Mouse (Mus musculus): ENCODE measurements around the gene Mettl8. TPM values are rescaled to one million over a fixed set of nuclear protein-coding genes. Genes with fewer than 3 reads are reported as not detected.

Mettl8 gene
- polyA plus RNA-seq, 1 experiment from 2014 or later: 17.9 TPM

- WGBS: 88% methylated on average over 8 of the region's 8 CpGs
- Histone ChIP-seq H3K9me3 (no peaks in the 10 kb centered on the region), H3K27me3 (no peaks in the 10 kb centered on the region), H3K27ac (no peak overlapping the region), H3K36me3 (no peaks in the 10 kb centered on the region), H3K4me1 (no peaks in the 10 kb centered on the region), H3K4me2 (replicated peaks) (no peak overlapping the region), H3K9ac (no peak overlapping the region), H3K4me3 (no peak overlapping the region)
- ATAC-seq (ENCODE audit: insufficient number of reproducible peaks, insufficient read depth, low FRiP score, low TSS enrichment): no peak
These were observed 110.7 kb downstream of the Mettl8 start for GRCm38 (mm10) chr2:70944511-70945305.

DNA sequence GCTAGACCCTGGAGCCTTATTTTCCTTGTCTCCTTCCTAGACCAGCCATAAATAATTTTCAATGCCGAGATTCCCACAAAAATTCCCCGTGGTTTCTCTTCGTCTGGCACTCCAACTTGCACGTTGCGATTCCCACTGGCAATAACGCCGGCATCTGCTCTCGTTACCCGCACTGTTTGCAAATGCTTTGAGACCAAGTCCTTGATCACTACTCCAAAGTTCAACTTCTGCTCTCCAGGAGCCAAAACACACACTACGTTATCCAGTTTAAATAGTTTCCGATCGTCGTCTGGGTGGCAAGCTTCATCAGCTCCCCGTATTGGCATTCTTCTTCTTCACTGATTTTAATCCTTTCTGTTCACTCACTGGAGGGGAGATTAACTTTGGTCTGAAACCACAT, 114.6 kb downstream of the Mettl8 start:
- Histone ChIP-seq H3K27ac (no peak overlapping the region), H3K4me3 (no peak overlapping the region), H3K9ac (no peak overlapping the region), H3K4me2 (replicated peaks) (no peak overlapping the region), H3K9me3 (no peaks in the 10 kb centered on the region), H3K27me3 (no peaks in the 10 kb centered on the region), H3K36me3 (no peaks in the 10 kb centered on the region), H3K4me1 (no peaks in the 10 kb centered on the region)
- 86% methylated on average over 14 of the region's 14 CpGs for WGBS
- no peak for ATAC-seq (ENCODE audit: insufficient number of reproducible peaks, insufficient read depth, low FRiP score, low TSS enrichment)

DNA sequence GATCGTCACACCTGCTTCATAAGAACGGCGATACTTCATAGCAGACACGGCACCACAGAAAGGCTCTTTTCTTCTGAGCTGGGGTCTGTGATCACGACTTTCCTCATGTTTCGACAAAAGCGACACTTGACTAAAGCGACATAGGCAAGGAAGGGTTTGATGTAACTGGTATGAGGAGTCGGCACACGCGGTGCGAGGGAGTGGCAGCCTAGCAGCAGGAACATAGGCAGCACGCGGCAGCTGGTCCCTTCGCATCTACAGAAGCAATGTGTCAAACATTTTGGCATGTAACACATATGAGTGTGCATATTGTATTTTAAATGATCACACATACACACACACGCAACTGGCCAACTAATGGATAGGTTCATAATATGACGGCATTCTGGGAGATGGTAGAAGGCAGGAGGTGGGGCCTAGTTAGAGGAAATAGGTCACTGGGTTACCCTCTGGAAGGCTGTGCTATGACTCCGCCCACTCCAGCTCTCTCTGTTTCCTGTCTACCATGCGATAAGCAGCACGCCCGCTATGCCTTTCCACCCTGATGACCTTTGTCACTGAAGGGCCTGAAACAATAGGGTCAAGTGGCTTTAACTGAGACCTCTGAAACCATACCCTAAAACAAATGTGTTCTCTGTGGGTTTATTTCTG, 116.4 kb downstream of the Mettl8 start:
- Histone ChIP-seq H3K4me1 (no peaks in the 10 kb centered on the region), H3K36me3 (no peaks in the 10 kb centered on the region), H3K27ac (no peak overlapping the region), H3K4me3 (no peak overlapping the region), H3K9me3 (no peaks in the 10 kb centered on the region), H3K9ac (no peak overlapping the region), H3K4me2 (replicated peaks) (no peak overlapping the region), H3K27me3 (no peaks in the 10 kb centered on the region)
- WGBS: 87% methylated on average over 21 of the region's 21 CpGs
- no peak for ATAC-seq (ENCODE audit: insufficient number of reproducible peaks, insufficient read depth, low FRiP score, low TSS enrichment)

GRCm38 (mm10) chr2:70934772-70935171, 120.6 kb downstream of the Mettl8 start:
- ATAC-seq (ENCODE audit: insufficient number of reproducible peaks, insufficient read depth, low FRiP score, low TSS enrichment): no peak
- H3K9me3 ChIP-seq: no peaks in the 10 kb centered on the region
- H3K4me2 ChIP-seq (replicated peaks): no peak overlapping the region
- H3K27me3 ChIP-seq: no peaks in the 10 kb centered on the region
- no peak overlapping the region for H3K4me3 ChIP-seq
- H3K4me1 ChIP-seq: no peaks in the 10 kb centered on the region
- no peak overlapping the region for H3K9ac ChIP-seq
- WGBS: 82% methylated on average over 8 of the region's 8 CpGs
- no peak overlapping the region for H3K27ac ChIP-seq
- no peaks in the 10 kb centered on the region for H3K36me3 ChIP-seq

- Histone ChIP-seq H3K4me1 (no peaks in the 10 kb centered on the region), H3K36me3 (no peaks in the 10 kb centered on the region), H3K27ac (no peak overlapping the region), H3K9ac (no peak overlapping the region), H3K9me3 (no peaks in the 10 kb centered on the region), H3K27me3 (no peaks in the 10 kb centered on the region), H3K4me3 (no peak overlapping the region), H3K4me2 (replicated peaks) (no peak overlapping the region)
- no peak for ATAC-seq (ENCODE audit: insufficient number of reproducible peaks, insufficient read depth, low FRiP score, low TSS enrichment)
- WGBS: 94% methylated on average over 1 of the region's 1 CpGs
These were observed 121.9 kb downstream of the Mettl8 start for GRCm38 (mm10) chr2:70933516-70933915.

DNA sequence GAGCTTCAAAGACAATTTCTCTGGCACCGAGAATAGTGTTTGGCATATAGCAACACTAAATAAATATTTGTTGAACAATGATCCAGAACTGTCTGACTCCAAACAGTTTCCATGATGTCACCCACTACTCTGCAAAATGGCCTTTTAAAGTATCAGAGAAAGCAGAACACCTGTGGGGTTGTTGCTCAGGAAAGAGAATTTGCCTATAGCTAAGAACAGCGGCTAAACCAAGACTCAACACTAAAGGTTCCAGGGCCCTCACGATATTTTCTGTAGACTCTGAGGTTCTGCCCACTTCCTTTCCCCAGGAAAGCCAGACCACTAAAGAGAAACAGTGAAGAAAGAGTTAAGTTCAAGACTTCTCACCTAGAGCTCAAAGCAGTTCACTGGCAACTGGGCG, 122.4 kb downstream of the Mettl8 start:
- Histone ChIP-seq H3K9ac (no peak overlapping the region), H3K4me1 (no peaks in the 10 kb centered on the region), H3K27me3 (no peaks in the 10 kb centered on the region), H3K4me3 (no peak overlapping the region), H3K4me2 (replicated peaks) (no peak overlapping the region), H3K27ac (no peak overlapping the region), H3K36me3 (no peaks in the 10 kb centered on the region), H3K9me3 (no peaks in the 10 kb centered on the region)
- no peak for ATAC-seq (ENCODE audit: insufficient number of reproducible peaks, insufficient read depth, low FRiP score, low TSS enrichment)
- WGBS: 78% methylated on average over 4 of the region's 4 CpGs

DNA sequence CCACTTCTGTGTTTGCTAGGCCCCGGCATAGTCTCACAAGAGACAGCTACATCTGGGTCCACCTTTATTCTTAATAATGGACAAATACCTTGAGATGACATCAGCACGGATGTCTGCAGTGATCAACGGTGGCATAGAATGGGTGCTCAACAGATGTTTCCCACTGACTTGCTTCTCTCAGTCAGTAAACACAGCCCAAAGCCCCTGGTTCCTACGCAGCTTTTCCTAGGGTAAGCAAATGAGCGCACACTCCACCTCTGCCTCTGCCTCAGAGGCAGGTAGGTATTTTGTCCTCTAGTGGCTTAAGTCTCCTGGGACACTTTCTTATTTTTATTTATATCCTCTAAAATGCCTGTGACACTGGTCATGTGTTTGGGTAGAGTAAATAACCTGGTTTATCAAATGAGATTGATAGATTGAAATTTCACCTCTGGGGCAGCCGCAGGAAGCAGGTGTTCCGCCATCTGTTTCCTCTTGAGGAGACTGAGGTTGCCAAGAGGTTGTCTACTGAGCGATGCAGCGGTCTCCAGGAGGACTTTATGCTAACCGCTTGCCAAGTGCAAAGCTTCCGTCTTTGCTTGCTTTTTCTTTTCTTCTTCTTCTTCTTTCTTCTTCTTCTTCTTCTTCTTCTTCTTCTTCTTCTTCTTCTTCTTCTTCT, 124.6 kb downstream of the Mettl8 start:
- Histone ChIP-seq H3K27ac (no peak overlapping the region), H3K9me3 (no peaks in the 10 kb centered on the region), H3K4me3 (no peak overlapping the region), H3K9ac (no peak overlapping the region), H3K4me1 (no peaks in the 10 kb centered on the region), H3K27me3 (no peaks in the 10 kb centered on the region), H3K36me3 (no peaks in the 10 kb centered on the region), H3K4me2 (replicated peaks) (no peak overlapping the region)
- ATAC-seq (ENCODE audit: insufficient number of reproducible peaks, insufficient read depth, low FRiP score, low TSS enrichment): no peak
- 92% methylated on average over 11 of the region's 11 CpGs for WGBS

DNA sequence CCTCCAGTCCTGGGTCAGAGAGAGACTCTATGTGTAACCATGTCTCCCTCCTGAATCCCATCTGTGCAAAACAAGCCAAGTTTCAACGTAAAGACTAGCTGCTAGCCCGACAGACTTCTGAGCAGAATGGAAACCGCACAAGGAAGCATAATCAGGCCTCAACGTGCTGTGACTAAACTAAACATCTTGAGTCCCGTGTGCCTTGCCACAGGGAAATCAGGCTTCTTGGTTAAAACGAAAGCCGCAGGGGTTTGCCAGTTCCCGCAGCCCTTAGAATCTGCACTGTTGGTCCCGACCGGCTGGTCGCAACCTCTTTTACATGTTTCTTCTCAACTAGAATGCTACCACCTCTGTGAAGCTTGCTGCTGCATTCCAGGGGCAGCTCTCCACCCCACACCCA, 125.7 kb downstream of the Mettl8 start:
- Histone ChIP-seq H3K4me1 (no peaks in the 10 kb centered on the region), H3K27me3 (no peaks in the 10 kb centered on the region), H3K9ac (no peak overlapping the region), H3K27ac (no peak overlapping the region), H3K4me3 (no peak overlapping the region), H3K36me3 (no peaks in the 10 kb centered on the region), H3K4me2 (replicated peaks) (no peak overlapping the region), H3K9me3 (no peaks in the 10 kb centered on the region)
- no peak for ATAC-seq (ENCODE audit: insufficient number of reproducible peaks, insufficient read depth, low FRiP score, low TSS enrichment)
- 73% methylated on average over 11 of the region's 11 CpGs for WGBS

GRCm38 (mm10) chr2:70924049-70924448, 131.3 kb downstream of the Mettl8 start:
- Histone ChIP-seq H3K4me2 (replicated peaks) (no peak overlapping the region), H3K4me1 (peaks cover 6% of the 10 kb centered on the region; the same call in 1 of the 2 replicates), H3K27me3 (no peaks in the 10 kb centered on the region), H3K4me3 (no peak overlapping the region), H3K36me3 (no peaks in the 10 kb centered on the region), H3K9ac (no peak overlapping the region), H3K9me3 (no peaks in the 10 kb centered on the region), H3K27ac (no peak overlapping the region)
- ATAC-seq (ENCODE audit: insufficient number of reproducible peaks, insufficient read depth, low FRiP score, low TSS enrichment): no peak
- 83% methylated on average over 1 of the region's 1 CpGs for WGBS

DNA sequence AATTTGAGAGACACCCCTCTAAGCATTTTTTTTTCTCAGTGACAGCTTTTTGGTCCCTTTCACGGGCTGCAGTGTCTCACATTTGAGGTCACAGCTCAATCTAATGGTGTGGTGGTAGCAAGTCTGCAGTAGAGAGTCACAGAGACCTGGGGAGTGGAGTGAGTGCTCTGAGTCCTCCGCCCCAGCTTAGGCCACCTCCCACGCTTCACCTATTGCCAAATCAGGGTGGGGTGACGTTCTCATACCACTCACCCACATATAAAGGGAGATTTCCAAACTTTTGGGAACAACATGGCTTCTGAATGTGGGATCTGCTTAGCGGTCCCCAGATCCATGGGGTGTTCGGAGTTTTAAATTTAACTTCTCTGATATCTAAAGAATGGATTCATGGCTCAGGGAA, 132.6 kb downstream of the Mettl8 start:
- H3K4me1 ChIP-seq: peaks cover 11% of the 10 kb centered on the region
- H3K4me3 ChIP-seq: no peak overlapping the region
- no peak overlapping the region for H3K4me2 ChIP-seq (replicated peaks)
- no peaks in the 10 kb centered on the region for H3K9me3 ChIP-seq
- no peaks in the 10 kb centered on the region for H3K36me3 ChIP-seq
- ATAC-seq (ENCODE audit: insufficient number of reproducible peaks, insufficient read depth, low FRiP score, low TSS enrichment): no peak
- H3K27me3 ChIP-seq: no peaks in the 10 kb centered on the region
- no peak overlapping the region for H3K27ac ChIP-seq
- H3K9ac ChIP-seq: no peak overlapping the region
- 79% methylated on average over 6 of the region's 6 CpGs for WGBS

DNA sequence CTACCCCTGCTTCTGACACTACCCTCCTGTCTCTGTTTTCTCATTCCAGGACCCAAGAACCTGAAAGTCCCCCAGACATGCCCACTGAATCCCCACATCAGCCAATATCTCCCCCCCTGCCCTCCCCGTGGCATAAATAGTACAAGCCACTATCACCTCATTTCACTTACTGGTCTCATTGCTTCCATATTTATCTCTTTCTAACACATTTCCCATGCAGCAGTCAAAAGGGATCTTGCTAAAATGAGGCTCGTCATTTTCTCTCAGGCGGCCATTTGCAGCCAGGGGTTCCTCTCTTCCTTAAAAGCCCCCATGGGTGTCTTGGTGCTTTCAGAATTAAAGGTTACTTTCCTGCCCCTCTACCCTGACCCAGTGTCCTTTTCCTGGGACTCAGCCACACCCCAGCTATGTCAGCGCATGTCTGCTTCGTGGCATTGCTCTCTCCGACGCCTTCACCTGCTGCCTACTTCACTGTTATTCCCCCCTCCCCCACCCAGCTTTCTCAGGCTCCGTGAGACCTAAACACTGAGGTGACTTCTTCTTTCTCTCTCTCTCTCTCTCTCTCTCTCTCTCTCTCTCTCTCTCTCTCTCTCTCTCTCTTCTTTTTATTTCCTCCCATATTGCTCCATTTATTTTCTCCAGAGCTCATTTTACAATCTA, 134.3 kb downstream of the Mettl8 start:
- Histone ChIP-seq H3K4me3 (no peak overlapping the region), H3K4me2 (replicated peaks) (no peak overlapping the region), H3K27ac (no peak overlapping the region), H3K36me3 (no peaks in the 10 kb centered on the region), H3K9me3 (no peaks in the 10 kb centered on the region), H3K27me3 (no peaks in the 10 kb centered on the region), H3K4me1 (peaks cover 15% of the 10 kb centered on the region), H3K9ac (no peak overlapping the region)
- no peak for ATAC-seq (ENCODE audit: insufficient number of reproducible peaks, insufficient read depth, low FRiP score, low TSS enrichment)
- WGBS: 59% methylated on average over 8 of the region's 8 CpGs
